Mouse (Mus musculus): ENCODE results near the gene Slc25a17.

DNA sequence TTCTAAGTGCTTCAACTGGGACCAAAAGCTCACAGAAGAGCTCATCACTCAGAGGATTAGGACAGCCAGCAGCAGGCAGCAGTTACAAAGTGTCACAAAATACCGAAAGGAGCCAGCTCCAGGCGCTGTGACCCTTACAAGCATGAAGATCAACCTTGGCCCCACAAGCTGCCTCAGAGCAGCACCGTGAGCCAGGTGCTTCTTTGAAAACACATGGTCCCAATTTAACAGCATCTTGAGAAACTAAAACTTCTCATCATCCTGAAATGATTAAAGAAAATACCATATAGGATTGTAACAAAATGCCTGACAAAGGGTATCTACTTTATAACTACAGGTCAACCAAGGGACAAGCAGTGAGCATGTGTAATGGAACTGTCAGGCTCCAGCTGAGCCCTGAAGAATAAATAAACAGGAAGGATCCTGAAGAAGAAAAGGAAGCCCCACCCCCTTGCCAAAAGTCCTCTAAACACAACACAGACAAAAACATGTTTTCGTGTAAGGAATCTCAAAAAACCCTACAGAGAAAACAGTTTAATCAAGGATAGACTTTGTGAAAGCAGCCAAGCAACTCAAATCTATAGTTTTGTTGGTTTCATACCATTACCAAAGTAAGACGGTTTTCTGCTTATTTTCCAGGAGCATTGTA, 30.8 kb downstream of the Slc25a17 start:
- no peak for TF ChIP-seq POLR2A (IDR thresholded peaks at IDR 0.05; ENCODE audit: borderline replicate concordance, extremely low read depth, insufficient read depth, insufficient read length, poor library complexity, severe bottlenecking)
- TF ChIP-seq CTCF (IDR thresholded peaks at IDR 0.05; ENCODE audit: borderline replicate concordance, extremely low read depth, insufficient read depth, insufficient read length), result no peak
